Mouse (Mus musculus) adrenal gland, adult 8-10 months (tissue): Measurements from ENCODE around the gene Bbof1. TPM values are rescaled to one million over a fixed set of nuclear protein-coding genes. Genes with fewer than 3 reads are reported as not detected.

ENCODE experiments used
- DNase-seq: peaks from one replicate; pipeline ENCODE4 v3.0.0; 2022
- total RNA-seq, 4 experiments: library from RNA; stranded (reverse); gene quantifications; 2 replicates each; pipeline ENCODE4 v1.2.4; 2022

Bbof1 gene
- total RNA-seq, 4 experiments from 2014 or later, result 1.2 to 3.5 (median 2.0) TPM

DNA sequence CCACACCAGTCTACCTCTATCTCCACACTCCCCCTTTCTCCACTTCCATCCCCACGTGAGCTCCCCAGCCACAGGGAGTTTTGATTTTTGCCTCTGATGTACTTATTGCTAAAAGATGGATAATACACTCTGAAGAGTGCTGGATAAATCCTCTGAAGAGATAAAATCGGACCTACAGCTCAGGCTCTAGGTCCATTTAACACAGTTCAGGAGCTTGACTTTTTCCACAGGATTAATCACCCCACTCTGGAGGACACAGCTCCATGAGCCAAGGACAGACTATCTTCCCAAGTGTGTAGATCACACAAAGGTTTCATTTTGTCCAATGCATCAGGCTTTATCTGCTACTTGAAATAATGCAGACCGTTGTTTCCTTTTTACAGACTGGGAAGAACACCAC is 8.8 kb upstream of the Bbof1 start:
- DNase-seq, result peak; percentile 53

DNA sequence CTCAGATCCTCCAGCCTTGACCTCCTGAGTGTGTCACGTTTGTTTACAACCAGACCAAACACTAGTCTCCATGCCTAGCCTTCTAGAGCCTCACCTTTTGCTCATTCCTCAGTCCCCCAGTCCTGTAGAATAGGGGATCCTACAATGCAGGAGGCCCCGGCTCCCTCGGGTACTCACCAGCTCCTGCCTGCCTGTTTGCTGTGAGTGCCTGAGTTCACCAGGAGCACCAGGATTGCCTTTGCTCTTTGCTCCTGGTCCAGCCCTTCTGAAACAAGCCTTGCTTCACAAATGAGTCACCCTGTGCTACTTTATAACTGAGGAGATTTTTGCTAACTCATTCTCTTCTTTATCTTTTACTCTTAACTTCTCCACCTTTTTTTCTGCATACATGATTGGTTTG is 8.2 kb upstream of the Bbof1 start:
- peak; percentile 42 for DNase-seq

DNA sequence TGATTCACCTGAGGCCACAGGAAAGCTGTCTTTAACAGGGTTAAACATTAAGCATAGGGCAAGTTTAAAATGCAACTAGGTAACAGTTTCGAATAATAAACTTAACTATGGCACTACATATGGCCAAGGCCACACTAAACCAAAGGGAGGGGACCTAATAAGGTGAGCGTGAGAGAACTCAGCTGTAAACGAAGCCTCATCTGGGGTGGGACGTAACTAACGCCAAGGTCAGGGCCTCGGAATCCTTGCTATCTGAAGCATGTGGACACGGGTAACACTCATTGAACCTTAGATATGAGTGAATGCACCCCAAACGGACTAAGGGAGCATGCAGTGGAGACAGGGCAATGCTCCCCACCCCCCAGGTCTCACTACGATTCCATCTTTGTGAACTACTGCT is 5.9 kb upstream of the Bbof1 start:
- no peak for DNase-seq

DNA sequence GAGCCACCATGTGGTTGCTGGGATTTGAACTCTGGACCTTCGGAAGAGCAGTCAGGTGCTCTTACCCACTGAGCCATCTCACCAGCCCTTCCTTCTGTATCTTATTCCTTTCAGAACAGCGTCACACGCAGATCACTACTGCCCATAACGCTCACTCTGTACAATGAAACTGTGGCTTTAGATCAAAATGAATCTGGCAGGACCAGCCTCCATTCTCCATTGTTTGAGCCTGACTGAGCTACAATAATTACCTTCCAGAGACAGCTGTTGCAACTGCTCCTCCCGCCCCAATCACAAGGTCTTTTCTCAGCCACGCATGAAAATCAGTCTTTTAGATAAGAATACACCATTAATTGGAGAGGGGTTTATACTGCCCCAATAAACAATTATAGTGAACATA is 4.3 kb upstream of the Bbof1 start:
- no peak for DNase-seq

DNA sequence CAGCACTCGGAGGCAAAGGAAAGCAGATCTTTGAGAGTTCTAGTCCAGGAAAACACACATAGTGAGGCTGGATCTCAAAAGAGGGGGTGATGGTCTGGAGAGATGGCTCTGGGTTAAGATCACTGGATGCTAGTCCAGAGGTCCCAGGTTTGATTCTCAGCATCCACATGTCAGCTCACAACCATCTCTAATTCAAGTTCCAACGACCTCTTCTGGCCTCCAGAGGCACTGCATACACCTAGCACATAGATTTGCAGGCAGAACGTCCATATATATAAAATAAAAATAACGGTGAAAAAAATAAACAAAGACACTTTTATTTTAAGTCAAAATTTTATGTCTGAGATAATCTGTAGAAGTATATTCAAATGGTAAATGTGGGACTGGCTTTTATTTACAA is 1.6 kb upstream of the Bbof1 start:
- no peak for DNase-seq

DNA sequence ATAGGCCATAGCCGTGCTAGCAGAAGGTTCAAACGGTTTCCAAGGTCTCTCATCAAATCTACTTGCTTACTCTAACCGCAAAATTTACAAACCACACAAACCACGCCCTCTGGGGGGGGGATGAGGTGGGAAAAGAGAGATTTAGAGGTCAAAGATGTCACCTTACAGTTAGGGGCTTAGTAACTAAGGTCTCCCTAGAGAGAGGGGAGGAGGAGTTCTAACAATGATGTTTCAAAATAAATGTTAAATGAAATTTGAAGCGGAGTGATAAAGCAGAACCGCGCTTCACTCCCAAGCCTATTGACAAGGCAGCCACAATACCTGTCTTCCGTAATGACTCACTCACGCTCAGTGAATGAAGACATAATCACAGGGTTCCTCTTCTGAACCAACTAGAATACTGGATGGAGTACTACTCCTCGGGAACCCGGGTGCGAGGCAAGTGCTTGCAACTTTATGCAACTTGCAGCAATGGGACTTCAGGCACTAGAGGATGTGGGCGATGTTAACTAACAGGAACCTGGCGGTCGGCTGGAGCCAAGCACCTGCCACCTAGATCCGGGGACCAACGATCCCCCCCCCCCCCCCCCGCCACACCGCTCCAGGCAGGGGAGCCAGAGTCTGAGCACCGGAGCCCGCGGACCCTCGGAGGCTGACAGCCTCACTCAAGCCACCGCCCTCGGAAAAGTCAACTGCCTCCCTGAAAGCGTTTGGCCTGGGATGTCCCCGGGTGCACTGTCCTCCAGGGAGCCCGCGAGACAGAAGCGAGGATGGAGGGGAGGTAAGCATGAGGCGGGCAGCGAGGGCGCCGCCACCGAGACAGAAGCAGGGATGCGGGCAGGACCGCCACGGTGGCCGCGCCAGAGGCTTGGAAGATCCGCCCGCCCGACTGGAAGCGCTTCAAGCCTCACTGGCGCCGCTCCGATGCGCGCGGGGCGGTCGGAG is 725 bp upstream of the Bbof1 start:
- DNase-seq, result no peak

DNA sequence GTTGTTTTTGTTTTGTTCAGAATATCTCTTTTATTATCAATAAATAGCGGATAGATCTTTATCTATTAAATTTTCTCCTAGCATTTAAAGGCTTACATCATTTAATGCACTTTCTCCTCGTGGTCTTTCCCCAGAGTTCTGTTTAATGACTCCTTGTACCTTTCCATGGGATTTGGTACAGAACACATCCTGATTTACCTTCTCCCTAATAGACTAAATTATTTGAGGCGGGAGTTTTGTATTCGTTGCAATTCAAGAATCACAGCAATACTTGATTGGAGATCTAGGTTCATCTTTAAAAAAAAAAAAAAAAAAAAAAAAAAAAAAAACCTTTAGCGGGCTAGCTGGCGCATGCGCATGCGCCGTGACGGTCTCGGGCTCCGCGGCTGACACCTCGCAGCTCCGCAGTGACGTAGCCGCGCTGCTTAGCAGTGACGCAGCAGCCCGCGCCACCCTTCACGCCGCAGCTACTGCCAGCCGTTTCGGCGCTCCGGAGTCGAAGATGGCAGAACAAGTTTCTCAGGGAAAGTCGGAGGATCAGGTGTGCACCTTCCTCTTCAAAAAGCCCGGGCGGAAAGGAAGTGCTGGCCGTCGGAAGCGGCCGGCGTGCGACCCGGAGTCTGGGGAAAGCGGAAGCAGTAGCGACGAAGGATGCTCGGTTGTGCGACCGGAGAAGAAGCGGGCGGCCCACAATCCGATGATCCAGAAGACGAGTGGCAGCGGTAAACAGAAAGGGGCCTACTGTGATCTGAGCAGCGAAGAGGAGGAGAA is 8.1 kb downstream of the Bbof1 start, which contains the start of gene Rnf113a2:
Rnf113a2 (plus strand) TSS at position 363 of the 771 bp plus-strand sequence.
- peak; percentile 75 for DNase-seq

DNA sequence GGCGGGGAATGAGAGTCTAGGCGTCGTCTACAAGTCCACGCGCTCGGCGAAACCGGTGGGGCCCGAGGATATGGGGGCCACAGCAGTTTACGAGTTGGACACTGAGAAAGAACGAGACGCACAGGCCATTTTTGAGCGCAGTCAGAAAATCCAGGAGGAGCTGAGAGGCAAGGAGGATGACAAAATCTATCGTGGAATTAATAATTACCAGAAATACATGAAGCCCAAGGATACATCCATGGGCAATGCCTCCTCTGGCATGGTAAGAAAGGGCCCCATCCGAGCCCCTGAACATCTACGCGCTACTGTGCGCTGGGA is 8.7 kb downstream of the Bbof1 start:
- no peak for DNase-seq

DNA sequence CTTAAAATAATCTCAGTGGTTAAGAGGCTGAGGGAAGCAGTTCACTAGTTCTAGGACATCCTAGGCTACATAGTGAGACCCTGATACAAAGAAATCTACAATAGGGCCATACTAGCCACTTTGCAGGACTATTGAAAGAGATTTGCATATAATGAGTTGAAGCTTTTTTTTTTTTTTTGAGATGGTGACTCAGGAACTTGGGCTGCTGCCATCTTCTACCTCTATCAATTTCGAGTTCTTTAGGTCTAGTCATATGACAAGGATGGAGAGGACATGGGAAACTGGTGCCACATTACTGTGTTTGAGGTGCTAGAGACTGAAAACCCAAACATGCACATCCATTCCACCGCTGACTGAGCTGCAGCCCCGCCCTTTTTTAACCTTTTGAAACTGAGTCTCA is 15.1 kb downstream of the Bbof1 start:
- DNase-seq, result no peak

DNA sequence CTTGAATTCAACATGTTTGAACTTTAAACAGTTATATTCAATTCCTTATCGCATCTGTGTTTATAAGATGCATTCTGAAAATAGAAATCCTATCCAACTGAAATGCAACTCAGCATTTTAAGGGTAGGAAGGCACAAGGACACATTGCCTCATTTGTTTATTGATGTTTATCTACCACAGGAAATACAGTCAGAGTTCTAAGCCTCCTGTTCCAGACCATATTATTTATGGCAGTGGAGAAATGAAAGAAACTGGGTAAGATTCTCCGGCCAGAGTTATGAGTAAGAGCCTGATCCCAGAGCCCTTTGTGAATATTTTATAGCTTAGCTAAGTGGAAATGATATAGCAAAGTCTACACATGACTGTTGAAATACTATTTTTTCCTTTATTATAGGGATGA is 21.0 kb downstream of the Bbof1 start:
- no peak for DNase-seq

DNA sequence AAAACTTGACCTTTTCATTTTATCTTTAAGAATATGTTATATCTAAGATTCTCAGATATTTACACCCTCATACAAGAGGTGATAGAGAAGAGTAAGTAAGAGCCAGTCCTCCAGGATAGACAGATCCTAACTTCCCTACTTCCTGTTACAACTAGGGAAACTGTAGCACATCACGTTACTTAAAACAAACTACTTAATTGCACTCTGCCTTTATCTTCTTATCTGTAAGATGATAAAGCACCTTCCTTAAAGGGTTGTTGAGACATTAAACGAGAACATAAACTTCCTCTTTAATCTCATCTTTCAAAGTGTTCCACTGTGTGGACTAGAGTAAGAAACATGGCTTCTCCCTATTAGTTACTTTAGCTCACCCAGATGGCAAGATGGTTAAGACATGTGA is 29.8 kb downstream of the Bbof1 start:
- DNase-seq, result no peak

DNA sequence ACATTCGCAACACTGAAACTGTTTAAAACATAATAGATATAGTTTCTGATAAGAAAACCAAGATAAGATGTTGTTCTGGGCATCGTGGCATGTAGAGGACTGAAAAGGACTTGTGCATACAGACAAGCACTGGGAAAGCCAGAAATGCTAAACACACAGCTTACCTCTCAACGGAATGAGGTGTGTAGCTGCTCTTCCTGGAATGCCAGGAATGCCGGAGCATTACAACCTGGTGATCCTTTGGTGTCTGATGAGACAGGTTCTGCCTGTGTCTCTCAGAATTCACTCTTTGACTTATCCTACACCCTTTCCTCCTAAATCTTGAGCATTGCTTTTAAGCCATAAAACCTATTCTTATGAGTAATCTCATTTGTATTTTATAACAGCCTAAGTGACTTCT is 33.7 kb downstream of the Bbof1 start:
- no peak for DNase-seq

DNA sequence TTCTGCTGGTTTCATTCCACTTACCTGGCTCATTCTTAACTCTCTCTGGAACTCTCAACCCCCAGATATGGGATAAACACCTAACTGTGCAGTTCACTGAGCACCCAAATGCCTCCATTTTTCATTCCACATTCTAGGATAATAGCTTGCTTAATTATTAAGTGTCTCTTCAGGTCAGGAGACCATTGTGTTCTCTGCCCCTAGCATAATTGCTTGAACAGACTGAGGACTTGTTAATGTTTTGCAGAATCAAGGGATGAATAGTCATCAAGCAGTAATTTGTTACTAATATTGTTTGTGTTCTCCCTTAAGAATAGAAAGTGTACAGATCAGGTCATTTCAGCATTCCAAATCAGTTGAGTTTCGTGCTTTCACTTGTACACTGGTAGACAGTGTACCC is 38.5 kb downstream of the Bbof1 start:
- no peak for DNase-seq

DNA sequence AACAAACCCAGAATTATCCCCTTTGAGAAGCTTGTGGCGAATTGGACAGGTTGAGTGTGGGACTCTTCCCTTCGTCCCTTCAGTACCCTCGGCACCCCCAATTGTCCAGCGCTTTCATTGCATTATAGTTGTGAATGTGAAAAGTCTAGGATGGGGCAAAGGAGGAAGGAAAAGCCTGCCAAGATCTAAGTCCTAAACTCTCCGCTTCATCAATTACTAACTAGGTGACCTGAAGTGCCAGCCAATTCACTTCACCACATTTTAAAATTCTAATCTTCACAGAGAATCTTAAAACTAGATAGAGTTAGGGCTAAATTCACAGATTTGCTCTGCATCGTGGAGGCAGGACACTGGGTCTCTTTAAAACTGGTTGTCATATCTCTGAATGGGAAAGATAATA is 39.3 kb downstream of the Bbof1 start:
- no peak for DNase-seq

DNA sequence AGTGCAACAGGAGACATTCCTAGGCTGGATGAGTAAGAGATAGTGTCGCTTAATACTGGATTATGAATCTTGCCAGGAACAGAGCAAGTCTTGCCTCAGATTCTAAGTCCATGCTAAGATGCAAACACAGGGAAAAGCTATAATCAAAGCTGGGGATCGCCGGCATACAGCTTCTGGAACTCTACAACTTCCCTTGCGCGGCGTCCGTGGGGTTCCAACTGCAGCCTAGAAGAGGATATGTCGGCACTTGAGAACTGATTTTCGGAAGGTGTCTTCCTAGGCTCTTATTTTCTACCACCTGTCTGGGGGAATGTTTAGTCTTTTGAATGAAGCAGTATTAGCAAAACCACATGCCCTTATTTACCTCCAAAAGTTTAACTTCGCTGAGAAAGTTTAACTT is 41.0 kb downstream of the Bbof1 start:
- no peak for DNase-seq

DNA sequence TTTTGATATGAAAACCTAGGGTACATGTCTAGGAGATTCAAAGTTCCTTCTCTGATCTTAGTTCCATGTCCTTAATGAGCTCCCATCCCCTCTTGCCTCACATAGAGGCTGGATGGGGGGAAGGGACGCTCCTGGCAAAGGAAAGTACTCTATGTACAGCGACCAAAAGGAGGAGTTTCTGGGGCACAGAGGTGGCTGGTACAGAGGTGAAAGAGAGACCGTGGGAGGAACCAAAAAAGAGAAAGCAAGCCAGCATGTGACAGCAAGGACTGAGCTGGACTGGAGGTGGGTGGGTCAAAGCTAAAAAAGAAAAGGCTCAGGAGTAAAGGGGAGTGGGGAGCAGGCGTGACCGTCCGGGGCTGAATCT is 41.5 kb downstream of the Bbof1 start:
- no peak for DNase-seq

DNA sequence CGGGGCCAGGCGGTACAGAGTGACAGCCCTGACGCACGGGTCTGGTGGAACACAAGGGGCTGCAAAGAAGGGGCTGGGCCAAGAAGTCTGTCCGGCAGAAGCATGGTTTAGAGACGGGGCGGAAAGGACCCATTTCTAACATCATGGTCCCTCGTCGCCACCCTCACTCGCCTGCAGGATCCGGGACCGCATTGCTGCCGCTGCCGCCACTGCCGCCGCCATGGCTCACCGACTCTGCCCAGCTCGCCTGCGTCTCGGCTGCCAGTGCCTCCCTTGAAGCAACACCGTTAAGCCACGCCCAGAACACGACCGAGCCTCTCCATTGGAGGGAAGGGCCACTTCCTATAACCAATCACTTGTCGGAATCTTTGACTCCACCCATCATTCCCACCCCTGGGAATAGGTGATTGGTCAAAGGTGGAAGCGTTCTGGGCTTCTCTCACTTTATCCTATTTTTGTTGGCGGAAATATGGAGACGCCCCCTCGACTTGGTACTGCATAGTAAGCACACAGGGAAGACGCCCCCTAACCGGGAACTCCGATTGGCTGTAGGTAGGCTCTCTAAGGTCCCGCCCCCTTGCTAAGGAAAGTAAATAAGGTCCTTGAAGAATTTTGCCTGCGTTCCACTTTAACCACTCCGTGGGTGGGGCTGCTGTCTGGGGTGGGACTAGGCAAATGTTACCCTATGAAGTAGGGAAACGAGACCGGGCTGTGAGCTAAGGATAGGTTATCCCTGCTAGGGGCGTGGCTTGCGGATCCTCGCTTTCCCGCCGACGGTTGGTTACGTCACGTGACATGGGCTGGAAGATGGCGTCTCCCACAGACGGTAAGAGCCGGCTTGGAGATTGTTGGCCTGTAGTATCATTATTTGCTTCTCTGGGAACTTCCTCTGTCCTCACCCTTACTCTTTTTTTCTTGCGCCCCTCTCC is 42.1 kb downstream of the Bbof1 start, which contains the start of the genes Aldh6a1 and Lin52:
Aldh6a1 (minus strand) TSS at position 287 of the 929 bp plus-strand sequence.
Lin52 (plus strand) TSS at position 705 of the 929 bp plus-strand sequence.
- peak; percentile 99 for DNase-seq

DNA sequence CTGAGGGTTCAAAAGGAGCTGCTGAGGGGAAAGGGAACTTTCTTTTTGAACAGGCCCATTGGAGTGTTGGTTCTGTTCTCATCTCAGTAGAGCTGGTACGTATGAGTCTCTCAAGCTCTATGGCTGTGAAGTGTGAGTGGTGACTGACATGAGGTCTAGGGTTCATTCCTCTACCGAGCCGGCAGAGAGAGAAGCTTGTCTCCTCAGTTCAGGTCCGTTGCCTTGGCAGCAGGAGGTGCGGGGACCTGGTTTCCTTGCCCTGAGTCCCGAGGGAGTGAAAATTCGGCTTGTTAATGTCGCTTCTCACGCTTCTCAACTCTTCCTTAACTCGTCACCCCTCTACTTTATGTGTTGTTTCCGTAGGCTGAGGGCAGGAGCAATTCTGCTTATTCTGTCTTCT is 42.9 kb downstream of the Bbof1 start:
- DNase-seq, result peak; percentile 14

DNA sequence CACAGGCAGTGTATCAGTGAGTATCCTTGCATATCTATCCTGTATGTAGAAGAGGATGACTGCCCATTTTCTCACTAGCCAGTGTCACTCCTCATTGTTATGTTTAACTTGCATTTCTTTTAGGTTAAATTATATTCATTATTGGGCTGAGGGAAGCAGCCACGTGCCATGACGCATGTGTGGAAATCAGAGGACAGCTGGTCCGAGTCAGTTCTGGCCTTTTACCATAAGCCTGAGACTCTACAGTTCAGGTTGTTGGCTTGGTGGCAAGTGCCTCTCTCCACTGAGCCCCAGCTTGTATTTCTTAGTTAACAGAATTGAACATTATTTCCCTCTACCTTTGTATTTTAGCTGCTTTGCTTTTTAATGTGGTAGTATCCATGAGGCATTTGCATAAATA is 48.0 kb downstream of the Bbof1 start:
- no peak for DNase-seq

DNA sequence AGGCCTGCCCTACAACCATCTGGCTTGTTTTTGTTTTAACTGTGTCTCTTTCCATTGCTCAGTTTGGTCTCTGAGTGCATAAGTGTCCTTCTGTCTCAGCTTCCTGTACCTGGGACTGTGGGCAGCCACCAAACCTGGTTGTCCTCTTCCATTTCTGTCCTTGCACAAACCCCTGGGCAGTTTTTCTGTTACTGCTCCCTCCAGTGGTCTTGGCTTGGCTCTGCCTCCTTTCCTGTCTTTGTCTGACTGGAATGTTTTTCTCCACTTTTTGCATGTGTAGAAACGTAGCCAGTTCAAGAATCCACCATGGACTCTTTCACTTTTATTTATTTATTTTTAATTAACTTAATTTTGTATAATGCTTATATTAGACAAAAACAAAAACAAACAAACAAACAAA is 51.0 kb downstream of the Bbof1 start:
- no peak for DNase-seq

DNA sequence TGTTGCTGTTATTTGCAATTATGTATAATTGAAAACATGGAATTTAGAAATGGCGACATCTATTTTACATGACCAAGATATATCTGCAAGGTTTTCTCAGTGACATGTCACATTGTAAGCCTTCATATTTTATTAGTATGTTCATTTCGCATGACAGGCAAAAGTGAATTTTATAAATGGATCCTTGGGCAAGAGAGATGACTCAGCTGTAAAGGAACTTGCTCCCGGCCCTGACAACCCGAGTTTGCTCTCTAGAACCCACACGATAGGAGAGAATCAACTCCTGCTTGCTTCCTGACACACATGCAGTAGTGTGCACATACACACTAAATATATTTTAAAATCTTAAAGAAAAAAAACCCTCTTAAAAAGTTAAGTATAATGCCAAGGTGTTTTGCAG is 52.5 kb downstream of the Bbof1 start:
- no peak for DNase-seq

DNA sequence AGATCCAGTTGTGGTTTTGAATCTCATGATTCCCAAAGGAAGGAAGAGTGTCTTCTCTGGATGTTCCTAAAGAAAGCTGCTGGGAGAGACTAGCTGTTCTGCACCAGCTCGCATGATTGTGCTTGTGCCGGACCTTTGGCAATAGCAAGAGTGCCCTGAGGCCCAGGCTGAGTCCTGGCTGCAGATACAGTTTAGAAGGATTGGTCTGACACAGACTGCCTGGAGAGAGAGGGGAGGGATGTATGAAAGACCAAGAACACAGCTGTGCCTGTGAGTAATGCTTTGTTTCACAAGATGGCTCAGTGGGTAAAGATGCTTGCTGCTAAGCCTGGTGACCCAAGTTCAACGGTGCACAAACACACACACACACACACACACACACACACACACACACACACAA is 54.0 kb downstream of the Bbof1 start:
- no peak for DNase-seq

DNA sequence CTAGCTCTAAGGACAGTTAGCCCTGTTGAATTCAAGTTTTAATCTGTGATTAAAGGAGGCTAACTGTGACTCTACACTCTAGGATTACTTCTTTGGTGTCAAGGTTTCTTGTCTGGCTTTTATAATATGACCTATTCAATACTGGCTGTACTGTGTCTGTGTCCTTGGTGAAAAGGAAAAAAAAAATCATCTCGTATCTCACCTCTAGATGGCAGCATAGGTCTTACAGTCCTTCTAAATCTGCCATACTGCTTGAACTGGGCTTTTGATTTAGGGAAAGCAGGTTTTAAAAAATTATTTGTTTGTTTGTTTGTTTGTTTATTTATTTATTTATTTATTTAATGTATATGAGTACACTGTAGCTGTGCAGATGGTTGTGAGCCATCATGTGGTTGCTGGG is 59.8 kb downstream of the Bbof1 start:
- DNase-seq, result no peak
